Mouse (Mus musculus) neural tube, embryonic 14.5 days (tissue): ENCODE data around the gene Gabarapl2. TPM values are rescaled to one million over a fixed set of nuclear protein-coding genes. Genes with fewer than 3 reads are reported as not detected.

ENCODE experiments used
- ATAC-seq: fragments of 200-750 bp; cut with Nextera tagmentation; 2 replicates; pipeline ENCODE4 v1.8.0; 2017; ENCODE audit warnings: low read depth, mild to moderate bottlenecking, moderate TSS enrichment, moderate library complexity
- H3K27ac ChIP-seq: fragments of 300-500 bp; sonication (generic); 2 replicates; pipeline ENCODE4 v1.5.1; 2014; ENCODE audit warnings: low read depth, mild to moderate bottlenecking, control low read depth, low read length, moderate library complexity, mixed read lengths
- H3K27me3 ChIP-seq: fragments of 300-500 bp; sonication (generic); 2 replicates; pipeline ENCODE4 v1.6.1; 2014; ENCODE audit warnings: low read length; ENCODE audit not compliant: control insufficient read depth, insufficient read depth
- H3K36me3 ChIP-seq: fragments of 300-500 bp; sonication (generic); 2 replicates; pipeline ENCODE4 v1.6.1; 2014; ENCODE audit warnings: low read length, mixed read lengths; ENCODE audit not compliant: control insufficient read depth, insufficient read depth
- H3K4me1 ChIP-seq: fragments of 300-500 bp; sonication (generic); 2 replicates; pipeline ENCODE4 v1.6.1; 2014; ENCODE audit warnings: low read length; ENCODE audit not compliant: control insufficient read depth, insufficient read depth
- H3K4me2 ChIP-seq: fragments of 300-500 bp; sonication (generic); 2 replicates; pipeline ENCODE4 v1.6.1; 2014; ENCODE audit warnings: mild to moderate bottlenecking, low read depth, low read length, control low read depth
- H3K4me3 ChIP-seq: fragments of 300-500 bp; sonication (generic); 2 replicates; pipeline ENCODE4 v1.5.1; 2014; ENCODE audit warnings: low read depth, low read length, control low read depth, mixed read lengths
- H3K9ac ChIP-seq: fragments of 300-500 bp; sonication (generic); replicated peaks from 2 replicates; pipeline ENCODE4 v1.6.1; 2014; ENCODE audit warnings: low read depth, mild to moderate bottlenecking, control low read depth, low read length, mixed read lengths
- H3K9me3 ChIP-seq: fragments of 300-500 bp; sonication (generic); 2 replicates; pipeline ENCODE4 v1.6.1; 2016; ENCODE audit warnings: low read length; ENCODE audit not compliant: control insufficient read depth
- WGBS: fragments of 180-500 bp; shearing (Covaris S2); extraction: QIAGEN DNeasy Blood & Tissue Kit; methylation state at CpG from one replicate; pipeline ENCODE4 v1.1.7; 2014; 5-methylcytosine and 5-hydroxymethylcytosine counted together
- polyA plus RNA-seq: library from polyadenylated mRNA; unstranded; fragments of >200 nt; fragmentation: Nextera tagmentation; extraction: Ambion mirVana; gene quantifications from 2 replicates; pipeline ENCODE4 v1.2.1, GENCODE M21; 2014

Gene Gabarapl2
- polyA plus RNA-seq, 1 experiment from 2014 or later: 486 TPM

- Histone ChIP-seq H3K4me3 (peak within 1 kb of the TSS; percentile 69), H3K36me3 (peaks cover 23% of the 10 kb centered on the region), H3K27ac (peak within 1 kb of the TSS; percentile 56), H3K4me1 (0 out of 2 replicates have a peak, but pooled peaks cover 3% of the 10 kb centered on the region), H3K9me3 (no peaks in the 10 kb centered on the region), H3K9ac (peak within 1 kb of the TSS; percentile 57), H3K4me2 (peak within 1 kb of the TSS; percentile 75), H3K27me3 (no peaks in the 10 kb centered on the region)
- 5% methylated on average over 32 of the region's 33 CpGs for WGBS
- peak; percentile 97 for ATAC-seq
Observed at GRCm38 (mm10) chr8:111992013-111992702, 51.7 kb downstream of the Gabarapl2 start, which contains the start of gene Adat1. Gene Adat1, minus strand, starts transcription at chr8:111992302.

GRCm38 (mm10) chr8:111992703-111993039 lies 52.2 kb downstream of the Gabarapl2 start:
- WGBS: 73% methylated on average over 3 of the region's 3 CpGs
- no peak overlapping the region for H3K27ac ChIP-seq
- H3K27me3 ChIP-seq: no peaks in the 10 kb centered on the region
- peaks cover 29% of the 10 kb centered on the region for H3K36me3 ChIP-seq
- H3K9ac ChIP-seq: no peak overlapping the region
- ATAC-seq: no peak
- H3K4me3 ChIP-seq: peak overlapping the region; percentile 69; the same call in 1 of the 2 replicates
- no peak overlapping the region for H3K4me2 ChIP-seq
- H3K4me1 ChIP-seq: 0 out of 2 replicates have a peak, but pooled peaks cover 3% of the 10 kb centered on the region
- H3K9me3 ChIP-seq: no peaks in the 10 kb centered on the region

Other genes with a start within 250 kb of the Gabarapl2 start
- gene Ctrb1, start 249.7 kb upstream of the Gabarapl2 start, polyA plus RNA-seq: not detected in 2 replicates
- gene Bcar1, start 196.9 kb upstream of the Gabarapl2 start, polyA plus RNA-seq: 47.6 and 56.4 TPM in 2 replicates
- 177 and 178 TPM in 2 replicates for gene Cfdp1, start 86.4 kb upstream of the Gabarapl2 start, polyA plus RNA-seq
- 3.8 and 4.6 TPM in 2 replicates for gene Tmem170, start 64.0 kb upstream of the Gabarapl2 start, polyA plus RNA-seq
- 2.7 and 3.2 TPM in 2 replicates for gene Chst5, start 30.3 kb upstream of the Gabarapl2 start, polyA plus RNA-seq
- 14.8 and 15.6 TPM in 2 replicates for gene Tmem231, start 6.8 kb upstream of the Gabarapl2 start, polyA plus RNA-seq
- gene Adat1, start 51.6 kb downstream of the Gabarapl2 start, polyA plus RNA-seq: 7.2 and 8.5 TPM in 2 replicates
- gene Kars, start 70.6 kb downstream of the Gabarapl2 start, polyA plus RNA-seq: 186 and 197 TPM in 2 replicates
- gene Terf2ip, start 70.7 kb downstream of the Gabarapl2 start, polyA plus RNA-seq: 65.2 and 67.0 TPM in 2 replicates
- 0.23 and 1.7 TPM in 2 replicates for gene Gm6793, start 74.3 kb downstream of the Gabarapl2 start, polyA plus RNA-seq